Mouse (Mus musculus): ENCODE data around the gene Cpsf4l.

Gene Cpsf4l

DNA sequence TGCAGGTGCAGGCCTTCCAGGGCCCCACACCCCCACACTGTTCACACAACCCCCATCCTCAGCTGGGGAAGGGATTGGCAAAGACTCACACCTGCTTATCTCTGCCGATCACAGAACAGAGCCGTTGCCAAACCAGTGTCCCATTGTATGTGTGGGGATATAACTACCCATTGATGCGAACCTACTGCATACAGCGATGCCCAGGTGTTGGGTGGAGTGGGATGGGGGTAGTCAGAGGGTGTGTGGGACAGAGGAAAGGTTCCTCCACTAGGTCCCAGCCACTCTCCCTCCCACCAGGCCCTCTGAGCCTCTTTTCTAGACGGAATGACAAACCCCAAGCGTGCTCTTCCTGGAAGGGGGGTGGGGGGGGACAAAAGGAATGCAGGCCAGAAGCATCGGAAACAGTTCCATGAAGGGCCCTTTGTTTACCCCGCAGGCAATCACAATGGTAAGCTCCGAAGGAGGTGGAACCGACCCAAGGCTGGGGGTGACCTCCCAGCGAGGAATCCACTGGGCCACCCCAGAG, at the start of gene Cpsf4l:
Gene Cpsf4l, minus strand, starts transcription at position 287 of the 526 bp plus-strand sequence.
- DNase-seq (ENCODE audit: extremely low read depth, insufficient read length, low spot score): no peak

- DNase-seq (ENCODE audit: extremely low read depth, insufficient read length, low spot score): no peak
Measured at GRCm38 (mm10) chr11:113758851-113759250, 49.0 kb upstream of the Cpsf4l start.

DNA sequence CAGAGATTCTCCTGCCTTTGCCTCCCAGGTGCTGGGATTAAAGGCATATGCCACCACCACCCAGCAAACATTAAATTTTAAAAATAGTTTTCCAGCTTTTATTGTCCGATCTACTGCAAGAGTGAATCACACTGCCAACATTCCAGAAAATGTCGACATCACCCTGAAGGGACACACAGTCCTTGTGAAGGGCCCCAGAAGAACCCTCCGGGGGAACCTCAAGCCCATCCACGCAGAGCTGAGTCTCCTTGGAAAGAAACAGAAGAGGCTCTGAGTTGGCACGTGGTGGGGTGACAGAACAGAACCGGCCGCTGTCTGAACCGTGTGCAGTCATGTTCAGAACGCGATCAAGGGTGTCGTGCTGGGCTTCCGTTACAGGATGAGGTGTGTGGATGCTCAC, 46.8 kb upstream of the Cpsf4l start:
- DNase-seq (ENCODE audit: extremely low read depth, insufficient read length, low spot score): peak; percentile 36

- no peak for DNase-seq (ENCODE audit: extremely low read depth, insufficient read length, low spot score)
Measured at GRCm38 (mm10) chr11:113755878-113756277, 46.1 kb upstream of the Cpsf4l start.

- no peak for DNase-seq (ENCODE audit: extremely low read depth, insufficient read length, low spot score)
Measured at GRCm38 (mm10) chr11:113754845-113755244, 45.0 kb upstream of the Cpsf4l start.

DNA sequence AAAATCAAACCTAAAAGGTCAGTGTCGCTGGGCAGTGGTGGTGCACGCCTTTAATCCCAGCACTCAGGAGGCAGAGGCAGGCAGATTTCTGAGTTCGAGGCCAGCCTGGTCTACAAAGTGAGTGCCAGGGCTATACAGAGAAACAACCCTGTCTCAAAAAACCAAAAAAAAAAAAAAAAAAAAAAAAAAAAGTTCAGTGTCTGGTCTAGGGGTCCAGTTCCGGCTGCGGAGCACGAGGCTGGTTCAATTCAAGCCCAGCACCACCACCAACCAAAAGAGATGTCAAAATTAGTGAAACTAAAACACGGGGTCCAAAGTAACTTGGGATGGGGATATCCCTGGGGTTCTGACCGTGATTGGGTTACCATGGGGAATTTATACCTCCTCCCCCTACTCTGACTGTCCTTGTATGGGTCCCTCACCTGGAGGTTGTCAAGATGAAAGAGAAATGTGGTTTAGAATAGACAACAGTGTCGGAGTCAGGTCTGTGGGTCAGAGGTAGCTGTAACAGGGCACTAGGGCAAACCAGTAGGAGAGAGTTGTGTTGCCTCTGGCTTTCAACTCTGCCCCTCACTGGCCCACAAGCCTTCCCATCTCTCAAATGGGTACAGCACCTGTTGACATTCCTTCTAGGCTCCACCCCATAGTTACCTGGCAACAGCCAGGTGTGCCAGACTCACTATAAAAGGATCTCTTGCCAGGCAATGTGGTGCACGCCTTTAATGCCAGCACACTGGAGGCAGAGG, 43.0 kb upstream of the Cpsf4l start:
- DNase-seq (ENCODE audit: extremely low read depth, insufficient read length, low spot score): no peak

GRCm38 (mm10) chr11:113752158-113752661, 42.4 kb upstream of the Cpsf4l start:
- DNase-seq (ENCODE audit: extremely low read depth, insufficient read length, low spot score): peak; percentile 33

DNA sequence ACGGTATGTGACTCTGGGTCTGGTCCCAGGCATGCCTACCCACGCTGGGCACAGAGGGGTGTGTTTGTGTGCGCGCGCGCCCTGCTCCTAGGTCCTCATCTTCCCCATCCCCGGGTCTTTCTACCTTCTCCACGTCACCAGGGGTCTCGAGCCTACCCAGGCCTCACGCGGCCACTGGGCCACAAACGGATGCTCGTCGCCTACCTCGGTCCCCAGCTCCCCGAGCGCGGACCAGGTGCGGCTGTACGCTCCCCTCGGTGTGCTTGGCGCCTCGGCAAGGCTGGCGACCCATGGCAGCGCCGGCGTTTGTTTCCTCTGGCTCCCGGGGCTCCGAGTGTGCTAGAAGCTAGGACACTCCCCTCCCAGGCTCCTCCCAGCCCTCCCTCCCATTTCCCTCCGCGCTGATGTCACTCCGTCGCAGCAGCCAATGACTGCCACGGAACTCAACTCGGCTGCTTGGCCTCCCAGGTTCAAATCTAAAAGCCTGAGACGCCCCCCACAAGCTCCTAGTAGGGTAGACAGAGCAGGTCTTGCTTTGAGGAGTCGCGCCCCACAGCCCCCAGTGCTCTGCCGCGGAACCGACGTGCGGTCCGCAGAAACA, 41.8 kb upstream of the Cpsf4l start, which contains the start of gene Cdc42ep4:
Gene Cdc42ep4, minus strand, starts transcription at position 398 of the 601 bp plus-strand sequence.
- peak; percentile 95 for DNase-seq (ENCODE audit: extremely low read depth, insufficient read length, low spot score)

DNA sequence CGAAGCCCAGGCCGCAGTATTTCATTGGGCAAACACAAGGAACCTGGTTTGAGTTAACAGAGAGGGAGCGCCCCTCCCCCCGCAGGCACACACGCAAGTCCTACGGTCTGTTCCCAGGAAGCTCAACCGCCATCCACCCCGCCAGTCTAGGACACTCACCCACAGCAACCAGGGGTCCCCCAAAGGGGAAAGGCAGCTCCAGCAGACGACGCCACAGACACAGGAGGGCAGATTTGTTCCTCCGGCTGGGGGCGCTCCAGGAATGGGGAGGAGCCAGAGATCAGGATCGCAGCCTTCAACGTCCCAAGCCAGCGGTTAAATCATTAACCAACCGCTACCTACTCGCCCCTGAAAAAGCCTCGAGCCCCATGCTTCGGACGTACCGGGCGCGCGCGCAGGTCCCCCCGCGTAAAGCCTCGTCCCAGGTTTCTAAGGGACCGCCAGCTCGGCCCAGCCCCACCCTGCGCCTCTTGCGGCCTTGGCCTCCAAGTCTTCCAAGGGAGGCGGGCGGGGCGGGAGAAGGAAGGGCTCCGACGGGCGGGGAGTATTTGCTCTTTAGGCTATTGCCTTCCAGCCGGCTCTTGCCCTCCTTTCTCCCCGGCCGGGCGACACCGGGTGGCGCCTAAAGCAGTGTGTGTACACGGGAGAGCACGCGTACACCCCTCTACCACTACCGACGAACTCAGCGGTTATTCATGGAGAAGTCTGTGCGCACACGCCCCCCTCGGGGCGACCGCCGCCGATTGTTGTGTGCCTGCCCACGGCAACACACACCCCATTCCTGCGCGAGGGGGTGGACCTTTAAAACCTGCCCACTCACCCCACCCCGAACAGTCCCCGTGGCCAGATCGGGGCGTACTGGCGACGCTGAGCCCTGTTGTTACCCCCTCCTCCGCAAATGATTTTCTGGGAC, 41.0 kb upstream of the Cpsf4l start:
- peak; percentile 88 for DNase-seq (ENCODE audit: extremely low read depth, insufficient read length, low spot score)

GRCm38 (mm10) chr11:113749749-113750351, 40.0 kb upstream of the Cpsf4l start:
- DNase-seq (ENCODE audit: extremely low read depth, insufficient read length, low spot score): peak; percentile 32

GRCm38 (mm10) chr11:113748797-113749521, 39.1 kb upstream of the Cpsf4l start:
- no peak for DNase-seq (ENCODE audit: extremely low read depth, insufficient read length, low spot score)

- no peak for DNase-seq (ENCODE audit: extremely low read depth, insufficient read length, low spot score)
Measured at GRCm38 (mm10) chr11:113747725-113748380, 38.0 kb upstream of the Cpsf4l start.

DNA sequence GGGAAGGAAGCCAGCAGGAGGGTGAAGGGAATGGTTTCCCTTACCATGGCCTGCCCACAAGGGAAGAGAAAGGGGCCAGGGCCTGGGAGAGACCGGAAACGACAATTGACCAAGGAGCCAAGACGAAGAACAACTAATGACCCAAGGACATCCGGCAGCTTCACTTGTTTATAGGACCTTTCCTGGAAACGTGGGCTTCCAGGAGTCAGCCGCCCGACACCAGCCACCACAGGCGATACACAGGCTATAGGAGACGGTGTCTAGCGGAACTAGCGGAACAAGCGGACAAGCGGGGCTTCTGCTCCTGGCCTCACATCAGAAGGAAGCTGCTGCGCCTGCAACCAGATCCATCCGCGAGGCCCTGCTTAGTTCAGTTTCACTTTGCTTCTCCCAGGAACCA, 37.2 kb upstream of the Cpsf4l start:
- DNase-seq (ENCODE audit: extremely low read depth, insufficient read length, low spot score): no peak

DNA sequence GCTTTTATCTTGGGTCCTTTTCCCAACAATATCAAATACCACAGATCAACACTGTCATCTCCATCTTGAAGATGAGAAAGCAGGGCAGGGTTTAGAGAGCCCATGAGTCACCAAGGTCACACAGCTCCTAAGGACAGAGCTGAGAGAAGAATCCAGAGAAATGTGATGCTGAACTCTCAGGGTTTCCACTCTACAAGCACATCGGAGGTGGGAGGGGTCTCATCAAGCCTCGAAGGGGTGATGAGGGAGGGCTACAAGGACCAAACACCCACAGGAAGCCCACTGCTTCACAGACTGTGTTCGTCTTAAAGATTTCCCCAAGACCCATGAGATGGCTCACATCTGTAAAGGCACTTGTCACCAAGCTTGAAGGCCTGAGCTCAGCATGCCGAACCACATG, 36.1 kb upstream of the Cpsf4l start:
- DNase-seq (ENCODE audit: extremely low read depth, insufficient read length, low spot score): no peak

DNA sequence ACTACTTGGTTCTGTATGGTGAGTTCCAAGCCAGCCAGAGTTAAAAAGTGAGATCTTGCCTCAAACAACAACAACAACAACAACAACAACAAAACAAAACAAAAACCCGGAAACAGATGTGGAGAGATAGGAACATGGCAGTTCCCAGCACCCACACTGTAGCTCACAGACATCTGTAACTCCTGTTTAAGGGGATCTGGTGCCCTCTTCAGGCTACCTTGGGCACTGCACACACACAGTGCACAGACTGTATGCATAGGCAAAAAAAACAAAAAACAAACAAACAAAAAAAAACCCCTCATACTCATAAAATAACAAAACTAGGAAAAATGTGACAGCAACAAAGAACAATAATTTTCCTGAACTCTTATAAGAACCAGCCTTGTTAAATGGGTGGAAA, 33.2 kb upstream of the Cpsf4l start:
- no peak for DNase-seq (ENCODE audit: extremely low read depth, insufficient read length, low spot score)

GRCm38 (mm10) chr11:113740100-113740499, 30.3 kb upstream of the Cpsf4l start:
- DNase-seq (ENCODE audit: extremely low read depth, insufficient read length, low spot score): no peak

DNA sequence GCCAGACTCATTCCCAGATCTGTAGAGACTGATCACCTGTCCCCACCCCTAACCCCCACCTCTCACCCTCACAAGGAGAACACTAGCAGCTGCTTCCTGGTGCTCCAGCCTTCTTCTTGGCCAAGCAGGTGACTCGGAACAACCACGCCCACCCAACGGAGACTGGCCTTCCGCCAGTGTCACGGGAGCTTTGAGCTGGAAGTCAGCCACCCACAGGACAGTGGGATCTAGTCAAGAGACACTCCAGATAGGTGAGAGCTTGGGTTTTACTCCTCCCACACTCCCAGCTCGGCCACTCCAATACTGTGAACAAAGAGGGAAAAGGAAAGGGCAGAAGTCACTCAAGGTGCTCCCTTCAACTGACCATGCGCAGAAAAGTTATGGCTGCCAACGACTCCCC, 29.4 kb upstream of the Cpsf4l start:
- peak; percentile 37 for DNase-seq (ENCODE audit: extremely low read depth, insufficient read length, low spot score)

DNA sequence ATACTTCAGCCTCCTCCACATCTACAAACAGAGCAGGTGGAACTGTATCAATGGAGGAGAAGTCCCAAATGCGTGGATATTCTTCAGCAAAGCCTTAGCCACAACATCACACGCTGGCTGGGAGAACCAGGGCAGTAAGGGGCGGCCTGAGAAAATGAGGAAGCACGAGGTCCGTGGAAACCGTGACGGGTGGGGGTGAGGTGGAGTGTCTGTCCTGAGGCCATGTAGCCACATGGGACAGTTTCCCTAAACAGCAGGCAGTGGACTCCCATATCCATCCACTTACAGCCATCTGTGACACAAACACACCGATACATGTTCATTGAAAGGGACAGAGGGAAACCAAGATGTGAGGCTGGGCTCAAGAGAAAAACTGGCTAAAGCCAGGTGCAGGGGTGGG, 28.1 kb upstream of the Cpsf4l start:
- no peak for DNase-seq (ENCODE audit: extremely low read depth, insufficient read length, low spot score)

DNA sequence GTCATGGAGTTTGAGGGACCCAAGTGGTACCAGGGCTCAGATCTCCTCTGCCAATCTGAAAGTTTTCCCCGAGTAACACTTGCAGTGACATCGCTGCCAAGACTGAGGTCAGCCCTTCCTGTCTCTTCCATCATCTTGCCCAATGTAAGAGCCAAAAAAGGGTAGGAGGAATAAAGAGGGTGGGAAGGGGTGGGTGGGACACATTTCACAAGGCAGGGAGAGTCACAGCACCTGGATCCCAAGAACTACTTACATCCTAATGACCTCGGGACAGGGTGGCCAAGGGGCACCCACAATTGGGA, 27.7 kb upstream of the Cpsf4l start:
- no peak for DNase-seq (ENCODE audit: extremely low read depth, insufficient read length, low spot score)
